Mouse (Mus musculus): ENCODE measurements at regions not wholly inside any gene's neighbourhood (a gene's known extent, or its start where the extent isn't known, plus 50 kb on each side); places are given as distances from the start of the nearest gene placed in this dataset.

GRCm38 (mm10) chr13:59988393-59988965 lies 165.5 kb upstream of the Tut7 start:
- no peak for TF ChIP-seq POLR2A (IDR thresholded peaks at IDR 0.05; ENCODE audit: borderline replicate concordance, insufficient read depth, low read length)
- no peak for TF ChIP-seq CTCF (IDR thresholded peaks at IDR 0.05; ENCODE audit: borderline replicate concordance, insufficient read depth, low read depth, low read length)
